Mouse (Mus musculus): ENCODE data around the gene Tspan5. TPM values are rescaled to one million over a fixed set of nuclear protein-coding genes. Genes with fewer than 3 reads are reported as not detected.

The Tspan5 gene
- polyA plus RNA-seq, 1 experiment from 2014 or later = 21.9 TPM

DNA sequence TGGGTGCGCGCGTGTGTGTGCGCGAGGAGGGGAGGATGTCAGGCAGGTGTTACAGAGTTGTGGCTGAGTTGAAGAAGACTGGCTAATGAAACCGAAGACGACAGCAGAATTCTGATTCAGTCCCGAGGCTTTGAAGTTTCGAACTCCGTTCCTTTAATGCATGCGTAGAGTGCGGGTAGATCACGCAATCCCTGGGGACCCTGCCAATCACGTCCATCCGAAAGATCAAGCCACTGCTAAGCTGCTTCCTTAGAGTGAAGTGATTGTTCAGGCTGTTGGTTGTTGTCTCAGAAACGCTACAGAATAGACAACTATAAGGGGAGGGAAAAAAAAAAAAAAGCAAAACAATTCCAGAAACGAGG is 46.5 kb downstream of the Tspan5 start:
- H3K9ac ChIP-seq (ENCODE audit: low read length) = no peak overlapping the region
- ATAC-seq (ENCODE audit: low FRiP score, low TSS enrichment) (no peak), DNase-seq (ENCODE audit: low spot score) (no peak)
- no peaks in the 10 kb centered on the region for H3K9me3 ChIP-seq (ENCODE audit: control insufficient read depth, low read length)
- WGBS = 88% methylated on average over 17 of the region's 17 CpGs
- no peak overlapping the region for H3K4me3 ChIP-seq (ENCODE audit: low read depth, low read length)
- no peaks in the 10 kb centered on the region for H3K27me3 ChIP-seq (ENCODE audit: control insufficient read depth, insufficient read depth, low read length)
- no peak overlapping the region for H3K27ac ChIP-seq (replicated peaks)
- H3K4me1 ChIP-seq (replicated peaks; ENCODE audit: control insufficient read depth, insufficient read depth) = peaks cover 5% of the 10 kb centered on the region; the same call in 1 of the 2 replicates
- TF ChIP-seq CTCF (IDR thresholded peaks at IDR 0.05; ENCODE audit: low read depth) (no peak), EP300 (optimal IDR thresholded peaks at IDR 0.05) (no peak)
- no peaks in the 10 kb centered on the region for H3K36me3 ChIP-seq (ENCODE audit: control insufficient read depth, insufficient read depth, low read length)
- no peak overlapping the region for H3K4me2 ChIP-seq (replicated peaks; ENCODE audit: low read depth)

DNA sequence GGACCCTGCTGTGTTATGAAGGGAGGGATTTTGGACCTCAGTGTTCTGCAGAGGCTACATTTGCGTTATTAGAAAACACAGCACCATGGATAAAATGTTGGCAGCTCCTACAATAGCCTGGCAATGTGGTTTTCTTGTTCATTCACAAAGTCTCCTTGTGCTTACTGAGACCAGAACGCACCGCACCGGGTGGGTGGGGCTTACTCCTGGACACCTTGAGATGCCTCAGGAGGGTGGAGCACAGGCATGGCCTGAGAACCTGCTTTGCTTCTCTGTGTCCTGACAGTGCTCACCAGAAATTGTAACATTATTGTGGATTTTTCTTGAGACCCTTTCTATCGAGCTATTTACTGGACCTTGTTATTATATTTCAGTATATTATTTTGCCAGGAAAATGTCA is 47.3 kb downstream of the Tspan5 start:
- no peaks in the 10 kb centered on the region for H3K9me3 ChIP-seq (ENCODE audit: control insufficient read depth, low read length)
- no peak for DNase-seq (ENCODE audit: low spot score)
- no peak for ATAC-seq (ENCODE audit: low FRiP score, low TSS enrichment)
- no peaks in the 10 kb centered on the region for H3K4me1 ChIP-seq (replicated peaks; ENCODE audit: control insufficient read depth, insufficient read depth)
- H3K36me3 ChIP-seq (ENCODE audit: control insufficient read depth, insufficient read depth, low read length) = no peaks in the 10 kb centered on the region
- no peak overlapping the region for H3K4me3 ChIP-seq (ENCODE audit: low read depth, low read length)
- no peak for TF ChIP-seq CTCF (IDR thresholded peaks at IDR 0.05; ENCODE audit: low read depth)
- no peak for TF ChIP-seq EP300 (optimal IDR thresholded peaks at IDR 0.05)
- 66% methylated on average over 5 of the region's 5 CpGs for WGBS
- H3K27ac ChIP-seq (replicated peaks) = no peak overlapping the region
- H3K27me3 ChIP-seq (ENCODE audit: control insufficient read depth, insufficient read depth, low read length) = no peaks in the 10 kb centered on the region
- no peak overlapping the region for H3K4me2 ChIP-seq (replicated peaks; ENCODE audit: low read depth)
- no peak overlapping the region for H3K9ac ChIP-seq (ENCODE audit: low read length)

DNA sequence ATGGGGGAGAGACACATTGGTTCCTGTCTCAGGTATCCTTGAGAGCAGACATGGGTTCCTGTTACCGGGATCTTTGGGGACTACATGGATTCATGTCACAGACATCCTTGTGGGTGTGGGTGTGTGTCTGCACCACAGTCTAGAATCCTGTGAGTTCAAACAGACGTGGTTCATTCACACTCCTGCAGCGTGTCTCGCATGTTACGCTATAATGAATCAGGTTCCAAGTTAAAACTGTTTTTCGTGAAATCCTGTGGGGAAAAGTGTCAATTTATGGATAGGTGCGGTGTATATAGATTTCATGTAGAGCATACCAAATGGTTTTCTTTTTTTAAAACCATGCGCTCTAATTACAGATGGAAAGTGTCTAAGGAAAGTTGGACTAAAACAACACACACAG is 52.5 kb downstream of the Tspan5 start:
- Histone ChIP-seq H3K36me3 (ENCODE audit: control insufficient read depth, insufficient read depth, low read length) (no peaks in the 10 kb centered on the region), H3K9me3 (ENCODE audit: control insufficient read depth, low read length) (no peaks in the 10 kb centered on the region), H3K4me3 (ENCODE audit: low read depth, low read length) (no peak overlapping the region), H3K4me2 (replicated peaks; ENCODE audit: low read depth) (no peak overlapping the region), H3K4me1 (replicated peaks; ENCODE audit: control insufficient read depth, insufficient read depth) (no peaks in the 10 kb centered on the region), H3K27ac (replicated peaks) (no peak overlapping the region), H3K27me3 (ENCODE audit: control insufficient read depth, insufficient read depth, low read length) (no peaks in the 10 kb centered on the region), H3K9ac (ENCODE audit: low read length) (no peak overlapping the region)
- ATAC-seq (ENCODE audit: low FRiP score, low TSS enrichment) = no peak
- no peak for DNase-seq (ENCODE audit: low spot score)
- TF ChIP-seq CTCF (IDR thresholded peaks at IDR 0.05; ENCODE audit: low read depth) (no peak), EP300 (optimal IDR thresholded peaks at IDR 0.05) (no peak)
- WGBS = 92% methylated on average over 8 of the region's 8 CpGs

DNA sequence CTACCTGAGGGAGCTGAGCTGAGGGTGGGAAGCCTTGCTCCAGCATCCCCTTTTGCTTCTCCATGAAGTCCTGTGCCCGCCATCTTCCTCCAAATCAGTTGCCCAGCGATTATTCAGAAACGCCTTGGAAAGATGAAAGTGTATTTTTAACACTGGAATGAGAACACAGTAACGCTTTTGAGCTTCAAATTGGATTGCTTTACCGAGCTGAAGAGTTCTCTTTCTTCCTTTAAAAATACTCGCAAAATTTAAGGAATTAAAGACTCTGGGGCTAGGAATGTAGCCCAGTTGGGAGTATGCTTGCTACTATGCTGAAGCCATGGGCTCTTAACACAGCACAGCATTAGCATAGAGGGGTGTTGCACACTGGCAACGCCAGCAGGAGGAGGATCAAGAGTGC is 54.0 kb downstream of the Tspan5 start:
- 79% methylated on average over 7 of the region's 7 CpGs for WGBS

DNA sequence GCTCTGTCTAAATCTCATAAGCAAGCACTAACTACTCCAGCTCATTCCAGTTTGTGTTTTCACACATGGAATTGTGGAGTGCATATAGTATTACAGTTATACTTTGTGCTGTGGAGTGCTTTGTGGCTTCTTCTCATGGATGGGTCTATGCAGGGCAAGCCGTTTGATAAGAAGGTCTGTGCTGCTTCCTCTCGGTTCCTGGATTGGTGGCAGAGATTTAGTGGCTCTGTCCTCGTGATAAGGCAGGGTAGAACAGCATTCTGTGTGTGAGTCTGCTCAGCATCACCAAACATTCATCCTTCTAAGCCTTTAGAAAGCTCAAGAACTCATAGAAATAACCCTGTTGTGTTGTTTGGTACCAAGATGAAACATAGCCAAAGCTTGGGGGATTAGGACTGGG is 54.6 kb downstream of the Tspan5 start:
- no peaks in the 10 kb centered on the region for H3K27me3 ChIP-seq (ENCODE audit: control insufficient read depth, insufficient read depth, low read length)
- TF ChIP-seq CTCF (IDR thresholded peaks at IDR 0.05; ENCODE audit: low read depth) = no peak
- TF ChIP-seq EP300 (optimal IDR thresholded peaks at IDR 0.05) = no peak
- DNase-seq (ENCODE audit: low spot score) (no peak), ATAC-seq (ENCODE audit: low FRiP score, low TSS enrichment) (no peak)
- H3K4me2 ChIP-seq (replicated peaks; ENCODE audit: low read depth) = no peak overlapping the region
- no peaks in the 10 kb centered on the region for H3K9me3 ChIP-seq (ENCODE audit: control insufficient read depth, low read length)
- 36% methylated on average over 3 of the region's 3 CpGs for WGBS
- H3K36me3 ChIP-seq (ENCODE audit: control insufficient read depth, insufficient read depth, low read length) = no peaks in the 10 kb centered on the region
- H3K27ac ChIP-seq (replicated peaks) = no peak overlapping the region
- H3K4me3 ChIP-seq (ENCODE audit: low read depth, low read length) = no peak overlapping the region
- no peak overlapping the region for H3K9ac ChIP-seq (ENCODE audit: low read length)
- peaks cover 5% of the 10 kb centered on the region for H3K4me1 ChIP-seq (replicated peaks; ENCODE audit: control insufficient read depth, insufficient read depth)

More for the DNA sequence above, 54.0 kb downstream of the Tspan5 start:
- H3K27me3 ChIP-seq (ENCODE audit: control insufficient read depth, insufficient read depth, low read length) = no peaks in the 10 kb centered on the region
- H3K4me2 ChIP-seq (replicated peaks; ENCODE audit: low read depth) = no peak overlapping the region
- H3K27ac ChIP-seq (replicated peaks) = no peak overlapping the region
- ATAC-seq (ENCODE audit: low FRiP score, low TSS enrichment) (no peak), DNase-seq (ENCODE audit: low spot score) (no peak)
- H3K4me1 ChIP-seq (replicated peaks; ENCODE audit: control insufficient read depth, insufficient read depth) = peaks cover 5% of the 10 kb centered on the region
- TF ChIP-seq CTCF (IDR thresholded peaks at IDR 0.05; ENCODE audit: low read depth) (no peak), EP300 (optimal IDR thresholded peaks at IDR 0.05) (no peak)
- H3K9ac ChIP-seq (ENCODE audit: low read length) = no peak overlapping the region
- H3K4me3 ChIP-seq (ENCODE audit: low read depth, low read length) = no peak overlapping the region
- no peaks in the 10 kb centered on the region for H3K9me3 ChIP-seq (ENCODE audit: control insufficient read depth, low read length)
- no peaks in the 10 kb centered on the region for H3K36me3 ChIP-seq (ENCODE audit: control insufficient read depth, insufficient read depth, low read length)

DNA sequence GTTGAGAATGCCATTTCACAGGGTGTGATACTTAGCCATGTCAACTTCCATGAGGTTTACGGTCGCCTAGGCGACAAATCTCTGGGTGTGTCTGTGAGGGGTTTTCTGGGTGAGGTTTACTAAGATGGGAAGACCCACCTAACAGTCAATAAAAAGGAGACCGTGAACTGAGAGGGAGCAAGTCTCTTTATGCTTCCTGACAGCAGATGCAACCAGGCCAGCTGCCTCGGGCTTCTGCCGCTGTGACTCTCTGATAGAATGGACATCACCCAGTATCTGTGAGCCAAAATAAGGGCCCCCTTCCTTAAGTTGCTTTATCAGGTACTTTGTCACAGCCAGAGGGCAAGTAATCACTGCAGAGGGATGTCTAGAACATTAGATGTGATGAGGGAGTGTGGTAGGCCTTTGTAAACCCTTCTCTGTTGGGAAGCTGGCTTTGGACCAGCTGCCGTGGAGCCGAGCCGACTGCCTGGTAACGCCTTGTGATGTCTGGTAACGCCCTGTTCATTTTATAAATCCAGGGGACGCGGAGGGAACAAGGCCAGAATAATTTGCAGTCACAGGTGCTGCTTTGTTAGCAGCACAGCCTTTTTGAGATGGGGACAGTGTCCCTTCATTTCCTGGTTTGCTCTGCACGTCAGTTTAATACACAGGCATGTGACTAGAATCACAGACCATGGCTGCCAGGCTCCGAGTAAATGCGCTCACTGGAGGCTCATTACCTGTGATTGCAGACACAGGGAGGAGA is 58.8 kb downstream of the Tspan5 start:
- TF ChIP-seq EP300 (optimal IDR thresholded peaks at IDR 0.05) (no peak), CTCF (IDR thresholded peaks at IDR 0.05; ENCODE audit: low read depth) (no peak)
- WGBS = 60% methylated on average over 16 of the region's 16 CpGs
- no peak overlapping the region for H3K9ac ChIP-seq (ENCODE audit: low read length)
- H3K9me3 ChIP-seq (ENCODE audit: control insufficient read depth, low read length) = no peaks in the 10 kb centered on the region
- no peaks in the 10 kb centered on the region for H3K36me3 ChIP-seq (ENCODE audit: control insufficient read depth, insufficient read depth, low read length)
- no peak overlapping the region for H3K27ac ChIP-seq (replicated peaks)
- ATAC-seq (ENCODE audit: low FRiP score, low TSS enrichment) (no peak), DNase-seq (ENCODE audit: low spot score) (no peak)
- no peak overlapping the region for H3K4me3 ChIP-seq (ENCODE audit: low read depth, low read length)
- H3K27me3 ChIP-seq (ENCODE audit: control insufficient read depth, insufficient read depth, low read length) = no peaks in the 10 kb centered on the region
- peaks cover 7% of the 10 kb centered on the region for H3K4me1 ChIP-seq (replicated peaks; ENCODE audit: control insufficient read depth, insufficient read depth)
- H3K4me2 ChIP-seq (replicated peaks; ENCODE audit: low read depth) = no peak overlapping the region
